Mouse (Mus musculus) heart, embryonic 14.5 days (tissue): ENCODE results near the gene Tarbp2. TPM values are rescaled to one million over a fixed set of nuclear protein-coding genes. Genes with fewer than 3 reads are reported as not detected.

Source experiments
- ATAC-seq: fragments of 200-750 bp; cut with Nextera tagmentation; 2 replicates; pipeline ENCODE4 v1.8.0; 2017; ENCODE audit warnings: low read depth, moderate TSS enrichment; ENCODE audit not compliant: insufficient number of reproducible peaks, insufficient read depth, low FRiP score
- H3K27ac ChIP-seq, 2 experiments: fragments of 200-500 bp in 1 of 2; fragments of 300-500 bp in 1 of 2; sonication (generic) in 1 of 2; replicated peaks in 1 of 2; 2 replicates each; pipeline ENCODE4 v1.5.1; 2012 to 2014; ENCODE audit warnings: low read depth in 2 of 2, low read length in 2 of 2, control low read depth in 1 of 2, mild to moderate bottlenecking in 1 of 2, mixed read lengths in 1 of 2; ENCODE audit not compliant: control insufficient read depth in 1 of 2, insufficient read depth in 1 of 2
- H3K27me3 ChIP-seq: fragments of 300-500 bp; sonication (generic); 2 replicates; pipeline ENCODE4 v1.6.1; 2014; ENCODE audit warnings: mild to moderate bottlenecking, low read length, control low read depth; ENCODE audit not compliant: control insufficient read depth, insufficient read depth
- H3K36me3 ChIP-seq: fragments of 300-500 bp; sonication (generic); 2 replicates; pipeline ENCODE4 v1.6.1; 2014; ENCODE audit warnings: mild to moderate bottlenecking, control low read depth, low read length, mixed read lengths; ENCODE audit not compliant: control insufficient read depth, insufficient read depth
- H3K4me1 ChIP-seq, 2 experiments: fragments of 200-500 bp in 1 of 2; fragments of 300-500 bp in 1 of 2; sonication (generic) in 1 of 2; 2 replicates each; pipeline ENCODE4 v1.6.1; 2012 to 2014; ENCODE audit warnings: low read length in 2 of 2, control low read depth in 1 of 2, mixed read lengths in 1 of 2; ENCODE audit not compliant: control insufficient read depth in 2 of 2, insufficient read depth in 2 of 2
- H3K4me2 ChIP-seq: fragments of 300-500 bp; sonication (generic); 2 replicates; pipeline ENCODE4 v1.6.1; 2014; ENCODE audit warnings: mild to moderate bottlenecking, low read length
- H3K4me3 ChIP-seq, 2 experiments: fragments of 200-500 bp in 1 of 2; fragments of 300-500 bp in 1 of 2; sonication (generic) in 1 of 2; 2 replicates each; pipeline ENCODE4 v1.5.1; 2012 to 2014; ENCODE audit warnings: low read length in 2 of 2, mild to moderate bottlenecking in 2 of 2, control low read depth in 1 of 2, low read depth in 1 of 2, moderate library complexity in 1 of 2; ENCODE audit not compliant: control insufficient read depth in 1 of 2, insufficient read depth in 1 of 2
- H3K9ac ChIP-seq: fragments of 300-500 bp; sonication (generic); 2 replicates; pipeline ENCODE4 v1.6.1; 2014; ENCODE audit warnings: mild to moderate bottlenecking, low read length
- H3K9me3 ChIP-seq: fragments of 300-500 bp; sonication (generic); 2 replicates; pipeline ENCODE4 v1.6.1; 2016; ENCODE audit warnings: low read length, control low read depth; ENCODE audit not compliant: control insufficient read depth
- WGBS: fragments of 180-500 bp; shearing (Covaris S2); extraction: QIAGEN DNeasy Blood & Tissue Kit; methylation state at CpG from one replicate; pipeline ENCODE4 v1.1.7; 2014; 5-methylcytosine and 5-hydroxymethylcytosine counted together
- polyA plus RNA-seq: library from polyadenylated mRNA; unstranded; fragments of >200 nt; fragmentation: Nextera tagmentation; extraction: Ambion mirVana; gene quantifications from 2 replicates; pipeline ENCODE4 v1.2.1, GENCODE M21; 2014

The Tarbp2 gene
- polyA plus RNA-seq, 1 experiment from 2014 or later, result 83.8 TPM

- H3K9me3 ChIP-seq, result no peaks in the 10 kb centered on the region
- no peak overlapping the region for H3K9ac ChIP-seq
- no peak overlapping the region for H3K4me2 ChIP-seq
- H3K27me3 ChIP-seq, result no peaks in the 10 kb centered on the region
- 88% methylated on average over 19 of the region's 19 CpGs for WGBS
- H3K27ac ChIP-seq, result no peak overlapping the region
- peaks cover 87% of the 10 kb centered on the region for H3K36me3 ChIP-seq
- H3K4me3 ChIP-seq, result no peak overlapping the region
- no peak for ATAC-seq
- H3K4me1 ChIP-seq, result peaks cover 6 to 7% of the 10 kb centered on the region in 2 experiments; a peak in 2 of 4 replicates
Measured at GRCm38 (mm10) chr15:102501084-102501814, 16.7 kb upstream of the Tarbp2 start.

- 74% methylated on average over 9 of the region's 9 CpGs for WGBS
- Histone ChIP-seq H3K9ac (no peak overlapping the region), H3K27me3 (no peaks in the 10 kb centered on the region), H3K36me3 (peaks cover 78% of the 10 kb centered on the region), H3K4me2 (no peak overlapping the region), H3K4me3 (no peak overlapping the region), H3K27ac (no peak overlapping the region), H3K4me1 (peaks cover 6 to 7% of the 10 kb centered on the region in 2 experiments; a peak in 2 of 4 replicates), H3K9me3 (no peaks in the 10 kb centered on the region)
- no peak for ATAC-seq
Measured at GRCm38 (mm10) chr15:102502254-102502840, 15.6 kb upstream of the Tarbp2 start.

DNA sequence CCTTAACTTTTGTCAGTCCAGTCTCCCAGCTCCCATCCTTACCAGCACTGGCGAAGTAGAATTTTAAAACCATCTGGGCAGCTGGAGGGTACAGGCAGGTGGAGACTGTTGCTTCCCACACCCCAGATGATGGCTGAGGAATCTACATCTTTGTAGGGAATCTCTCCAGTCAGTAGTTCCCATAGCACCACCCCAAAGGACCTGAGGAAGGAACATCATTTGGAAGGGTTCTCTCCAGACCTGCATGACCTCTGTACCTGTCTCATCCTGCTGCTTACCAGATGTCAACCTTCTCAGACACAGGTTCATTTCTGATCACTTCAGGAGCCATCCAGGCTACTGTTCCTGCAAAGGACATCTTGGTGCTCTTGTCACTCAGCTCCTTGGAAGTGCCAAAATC is 14.5 kb upstream of the Tarbp2 start, which contains the start of gene Gm10337:
TSS of gene Gm10337 (plus strand) at position 276 of the 400 bp plus-strand sequence.
- Histone ChIP-seq H3K27me3 (no peaks in the 10 kb centered on the region), H3K9me3 (no peaks in the 10 kb centered on the region), H3K36me3 (peaks cover 70% of the 10 kb centered on the region), H3K4me3 (no peak within 1 kb of the TSS), H3K9ac (no peak within 1 kb of the TSS), H3K4me1 (peaks cover 6 to 7% of the 10 kb centered on the region in 2 experiments; a peak in 2 of 4 replicates), H3K27ac (no peak within 1 kb of the TSS), H3K4me2 (no peak within 1 kb of the TSS)
- no peak for ATAC-seq
- 94% methylated on average over 1 of the region's 1 CpGs for WGBS

GRCm38 (mm10) chr15:102503924-102504782 is 13.8 kb upstream of the Tarbp2 start:
- Histone ChIP-seq H3K9me3 (no peaks in the 10 kb centered on the region), H3K27ac (no peak overlapping the region), H3K4me2 (no peak overlapping the region), H3K4me3 (no peak overlapping the region), H3K4me1 (peaks cover 6 to 8% of the 10 kb centered on the region in 2 experiments; a peak in 2 of 4 replicates), H3K36me3 (peaks cover 64% of the 10 kb centered on the region), H3K9ac (no peak overlapping the region), H3K27me3 (no peaks in the 10 kb centered on the region)
- WGBS, result 88% methylated on average over 9 of the region's 9 CpGs
- no peak for ATAC-seq

GRCm38 (mm10) chr15:102505073-102505769 is 12.8 kb upstream of the Tarbp2 start:
- WGBS, result 69% methylated on average over 12 of the region's 12 CpGs
- H3K4me2 ChIP-seq, result no peak overlapping the region
- peaks cover 9 to 12% of the 10 kb centered on the region in 2 experiments; a peak in 3 of 4 replicates for H3K4me1 ChIP-seq
- no peak for ATAC-seq
- no peak overlapping the region for H3K4me3 ChIP-seq
- no peak overlapping the region for H3K9ac ChIP-seq
- H3K36me3 ChIP-seq, result peaks cover 53% of the 10 kb centered on the region
- H3K9me3 ChIP-seq, result no peaks in the 10 kb centered on the region
- H3K27me3 ChIP-seq, result no peaks in the 10 kb centered on the region
- H3K27ac ChIP-seq, result 0 out of 4 replicates have a peak overlapping the region, but pooled peaks of 1 of the 2 experiments have one; percentile 28

DNA sequence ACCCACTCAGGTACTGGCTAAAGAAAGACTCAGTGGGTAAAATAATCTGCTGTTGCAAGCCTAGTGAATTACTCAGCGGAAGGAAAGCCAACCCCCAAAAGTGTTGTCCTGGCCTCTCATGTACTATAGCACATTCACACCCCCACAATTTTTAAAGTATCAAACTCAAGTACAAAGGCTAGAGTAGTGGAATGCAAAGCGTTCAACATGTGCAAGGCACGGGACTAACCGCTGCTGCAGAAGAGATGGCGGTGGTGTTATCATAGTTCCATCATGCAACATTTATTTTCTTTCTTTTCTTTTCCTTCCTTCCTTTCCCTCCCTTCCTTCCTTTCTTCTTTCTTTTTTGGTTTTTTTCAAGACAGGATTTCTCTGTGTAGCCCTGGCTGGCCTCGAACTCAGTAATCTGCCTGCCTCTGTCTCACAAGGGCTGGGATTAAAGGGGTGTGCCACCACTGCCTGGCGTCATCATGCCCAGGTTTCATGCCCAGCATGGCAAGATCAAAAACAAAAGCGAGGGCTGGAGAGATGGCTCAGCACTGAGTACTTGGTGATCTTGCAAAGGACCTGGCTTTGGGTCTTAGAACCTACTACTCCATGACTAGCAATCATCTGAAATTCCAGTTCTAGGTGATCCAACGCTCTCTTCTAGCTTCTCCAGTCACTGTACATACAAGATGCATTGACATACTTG is 12.1 kb upstream of the Tarbp2 start:
- 70% methylated on average over 9 of the region's 9 CpGs for WGBS
- no peak overlapping the region for H3K4me3 ChIP-seq
- H3K4me2 ChIP-seq, result no peak overlapping the region
- H3K9ac ChIP-seq, result no peak overlapping the region
- H3K36me3 ChIP-seq, result peaks cover 46% of the 10 kb centered on the region
- H3K4me1 ChIP-seq, result peaks cover 10 to 14% of the 10 kb centered on the region in 2 experiments; a peak in 3 of 4 replicates
- no peak for ATAC-seq
- H3K27me3 ChIP-seq, result no peaks in the 10 kb centered on the region
- H3K9me3 ChIP-seq, result no peaks in the 10 kb centered on the region
- no peak overlapping the region for H3K27ac ChIP-seq
